Mouse (Mus musculus) heart, embryonic 11.5 days (tissue): ENCODE data around the gene Gm20661. TPM values are rescaled to one million over a fixed set of nuclear protein-coding genes. Genes with fewer than 3 reads are reported as not detected.

ENCODE experiments used
- ATAC-seq: fragments of 200-750 bp; cut with Nextera tagmentation; replicated peaks from 2 replicates; pipeline ENCODE4 v1.8.0; 2017; ENCODE audit warnings: moderate library complexity; ENCODE audit not compliant: insufficient number of reproducible peaks, low FRiP score, low TSS enrichment
- H3K27ac ChIP-seq: fragments of 300-500 bp; sonication (generic); 2 replicates; pipeline ENCODE4 v1.5.1; 2014; ENCODE audit warnings: mild to moderate bottlenecking, low read depth, low read length
- H3K27me3 ChIP-seq: fragments of 300-500 bp; sonication (generic); 2 replicates; pipeline ENCODE4 v1.6.1; 2014; ENCODE audit warnings: mild to moderate bottlenecking, low read length, mixed read lengths; ENCODE audit not compliant: control insufficient read depth, insufficient read depth
- H3K36me3 ChIP-seq: fragments of 300-500 bp; sonication (generic); 2 replicates; pipeline ENCODE4 v1.6.1; 2014; ENCODE audit warnings: mild to moderate bottlenecking, low read length, moderate library complexity, mixed read lengths; ENCODE audit not compliant: control insufficient read depth, insufficient read depth
- H3K4me1 ChIP-seq: fragments of 300-500 bp; sonication (generic); 2 replicates; pipeline ENCODE4 v1.6.1; 2014; ENCODE audit warnings: low read length; ENCODE audit not compliant: control insufficient read depth, insufficient read depth
- H3K4me2 ChIP-seq: fragments of 300-500 bp; sonication (generic); 2 replicates; pipeline ENCODE4 v1.6.1; 2014; ENCODE audit warnings: mild to moderate bottlenecking, moderate library complexity
- H3K4me3 ChIP-seq: fragments of 300-500 bp; sonication (generic); 2 replicates; pipeline ENCODE4 v1.5.1; 2014; ENCODE audit warnings: low read depth, low read length
- H3K9ac ChIP-seq: fragments of 300-500 bp; sonication (generic); 2 replicates; pipeline ENCODE4 v1.6.1; 2014; ENCODE audit warnings: mild to moderate bottlenecking, low read depth, low read length, moderate library complexity
- H3K9me3 ChIP-seq: fragments of 300-500 bp; sonication (generic); replicated peaks from 2 replicates; pipeline ENCODE4 v1.6.1; 2016; ENCODE audit warnings: low read length; ENCODE audit not compliant: control insufficient read depth
- WGBS: fragments of 180-500 bp; shearing (Covaris S2); extraction: QIAGEN DNeasy Blood & Tissue Kit; methylation state at CpG from one replicate; pipeline ENCODE4 v1.1.7; 2014; ENCODE audit not compliant: insufficient replicate concordance; 5-methylcytosine and 5-hydroxymethylcytosine counted together
- polyA plus RNA-seq: library from polyadenylated mRNA; unstranded; fragments of >200 nt; fragmentation: Nextera tagmentation; extraction: Ambion mirVana; gene quantifications from 2 replicates; pipeline ENCODE4 v1.2.1, GENCODE M21; 2014

Gene Gm20661
- polyA plus RNA-seq, 1 experiment from 2014 or later: 4.0 TPM

- peak; percentile 64 for ATAC-seq
- Histone ChIP-seq H3K27me3 (no peaks in the 10 kb centered on the region), H3K4me1 (peaks cover 53% of the 10 kb centered on the region), H3K9me3 (no peaks in the 10 kb centered on the region), H3K4me2 (peak within 1 kb of the TSS; percentile 67), H3K9ac (peak within 1 kb of the TSS; percentile 86), H3K4me3 (peak within 1 kb of the TSS; percentile 59), H3K27ac (peak within 1 kb of the TSS; percentile 100), H3K36me3 (no peaks in the 10 kb centered on the region)
- WGBS: 1% methylated on average over 57 of the region's 58 CpGs
Observed at GRCm38 (mm10) chr9:107985131-107986119, 2.6 kb downstream of the Gm20661 start, which contains the start of gene Inka1. TSS of gene Inka1 (minus strand) at chr9:107985879.

GRCm38 (mm10) chr9:107986376-107986775 is 3.5 kb downstream of the Gm20661 start:
- Histone ChIP-seq H3K27me3 (no peaks in the 10 kb centered on the region), H3K4me3 (peak overlapping the region; percentile 59), H3K9ac (no peak overlapping the region), H3K27ac (peak overlapping the region; percentile 100; the same call in 1 of the 2 replicates), H3K36me3 (no peaks in the 10 kb centered on the region), H3K4me1 (peaks cover 43% of the 10 kb centered on the region), H3K4me2 (peak overlapping the region; percentile 67), H3K9me3 (no peaks in the 10 kb centered on the region)
- ATAC-seq: 0 out of 2 replicates have a peak, but pooled peaks have one; percentile 3
- 4% methylated on average over 18 of the region's 18 CpGs for WGBS

- peaks cover 27% of the 10 kb centered on the region for H3K4me1 ChIP-seq
- H3K9me3 ChIP-seq: no peaks in the 10 kb centered on the region
- ATAC-seq: no peak
- H3K4me3 ChIP-seq: no peak overlapping the region
- no peaks in the 10 kb centered on the region for H3K36me3 ChIP-seq
- no peak overlapping the region for H3K9ac ChIP-seq
- WGBS: 67% methylated on average over 3 of the region's 3 CpGs
- no peak overlapping the region for H3K27ac ChIP-seq
- no peaks in the 10 kb centered on the region for H3K27me3 ChIP-seq
- H3K4me2 ChIP-seq: no peak overlapping the region
Observed at GRCm38 (mm10) chr9:107987950-107988349, 5.1 kb downstream of the Gm20661 start.

GRCm38 (mm10) chr9:107992197-107992596 is 9.3 kb downstream of the Gm20661 start, which contains the start of gene Cdhr4:
TSS of gene Cdhr4 (plus strand) at chr9:107992497.
- Histone ChIP-seq H3K4me3 (no peak within 1 kb of the TSS), H3K36me3 (no peaks in the 10 kb centered on the region), H3K9me3 (no peaks in the 10 kb centered on the region), H3K9ac (no peak within 1 kb of the TSS), H3K27ac (no peak within 1 kb of the TSS), H3K27me3 (no peaks in the 10 kb centered on the region), H3K4me2 (no peak within 1 kb of the TSS), H3K4me1 (peaks cover 6% of the 10 kb centered on the region)
- no peak for ATAC-seq
- 54% methylated on average over 2 of the region's 2 CpGs for WGBS

- Histone ChIP-seq H3K4me1 (peaks cover 6% of the 10 kb centered on the region), H3K4me2 (no peak overlapping the region), H3K36me3 (no peaks in the 10 kb centered on the region), H3K4me3 (no peak overlapping the region), H3K9ac (no peak overlapping the region), H3K27me3 (no peaks in the 10 kb centered on the region), H3K27ac (no peak overlapping the region), H3K9me3 (no peaks in the 10 kb centered on the region)
- 84% methylated on average over 11 of the region's 11 CpGs for WGBS
- no peak for ATAC-seq
Observed at GRCm38 (mm10) chr9:107993013-107993412, 10.2 kb downstream of the Gm20661 start.

- no peak overlapping the region for H3K4me2 ChIP-seq
- no peaks in the 10 kb centered on the region for H3K27me3 ChIP-seq
- peaks cover 6% of the 10 kb centered on the region for H3K4me1 ChIP-seq
- H3K9me3 ChIP-seq: no peaks in the 10 kb centered on the region
- WGBS: 21% methylated on average over 2 of the region's 2 CpGs
- no peaks in the 10 kb centered on the region for H3K36me3 ChIP-seq
- no peak overlapping the region for H3K4me3 ChIP-seq
- no peak overlapping the region for H3K9ac ChIP-seq
- peak overlapping the region; percentile 17; the same call in 1 of the 2 replicates for H3K27ac ChIP-seq
- ATAC-seq: no peak
Observed at GRCm38 (mm10) chr9:107994464-107994863, 11.6 kb downstream of the Gm20661 start.

GRCm38 (mm10) chr9:107995513-107995912 is 12.7 kb downstream of the Gm20661 start:
- Histone ChIP-seq H3K27me3 (no peaks in the 10 kb centered on the region), H3K4me3 (no peak overlapping the region), H3K27ac (no peak overlapping the region), H3K9ac (no peak overlapping the region), H3K9me3 (no peaks in the 10 kb centered on the region), H3K4me1 (peaks cover 6% of the 10 kb centered on the region), H3K36me3 (no peaks in the 10 kb centered on the region), H3K4me2 (no peak overlapping the region)
- ATAC-seq: no peak
- 93% methylated on average over 21 of the region's 21 CpGs for WGBS

GRCm38 (mm10) chr9:107996049-107996448 is 13.2 kb downstream of the Gm20661 start, which contains the start of gene Gm20662:
TSS of gene Gm20662 (plus strand) at chr9:107996349.
- H3K27ac ChIP-seq: no peak within 1 kb of the TSS
- whole genome bisulfite sequencing: 83% methylated on average over 5 of the region's 5 CpGs
- H3K9me3 ChIP-seq: no peaks in the 10 kb centered on the region
- H3K4me3 ChIP-seq: no peak within 1 kb of the TSS
- H3K9ac ChIP-seq: no peak within 1 kb of the TSS
- no peaks in the 10 kb centered on the region for H3K36me3 ChIP-seq
- no peak for ATAC-seq
- H3K4me2 ChIP-seq: no peak within 1 kb of the TSS
- peaks cover 6% of the 10 kb centered on the region for H3K4me1 ChIP-seq
- H3K27me3 ChIP-seq: no peaks in the 10 kb centered on the region
